Mouse (Mus musculus): Measurements from ENCODE around the gene Dtd1.

DNA sequence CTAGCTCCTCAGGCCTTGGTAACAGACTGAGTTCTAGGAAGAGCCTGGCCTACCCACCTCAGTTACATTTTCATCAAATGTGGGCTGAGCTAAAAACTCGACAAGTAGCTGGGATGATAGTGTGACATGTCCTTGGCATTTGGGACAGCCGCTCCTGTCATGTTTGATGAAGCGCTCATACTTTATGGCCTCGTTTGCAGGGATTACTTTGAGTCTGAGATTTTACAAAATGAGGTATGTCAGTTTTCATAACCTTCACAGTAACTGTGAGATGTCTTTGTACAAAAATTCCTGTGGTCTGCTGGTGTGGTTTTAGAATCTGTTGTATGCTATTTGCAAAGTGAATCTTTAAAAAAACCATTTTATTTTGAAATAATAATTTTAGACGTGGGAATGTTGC lies 72.7 kb downstream of the Dtd1 start:
- TF ChIP-seq GATA1 (IDR thresholded peaks at IDR 0.05; ENCODE audit: borderline replicate concordance, low read length) (no peak), FLI1 (IDR thresholded peaks at IDR 0.05; ENCODE audit: low read length) (no peak)
